Mouse (Mus musculus) E14TG2a.4 (cell line): Measurements from ENCODE around the gene Mak.

Experiments used
- CTCF ChIP-seq: conservative IDR thresholded peaks from 2 replicates; pipeline ENCODE4 v1.5.1; 2014; ENCODE audit warnings: low read length
- NANOG ChIP-seq: IDR thresholded peaks from 2 replicates; pipeline ENCODE4 v1.6.1; 2014; ENCODE audit warnings: borderline replicate concordance, low read length, mixed read lengths

GRCm38 (mm10) chr13:41021607-41022006 lies 57.9 kb downstream of the Mak start:
- TF ChIP-seq CTCF (no peak), NANOG (no peak)
